Mouse (Mus musculus) liver, embryonic 14.5 days (tissue): Measurements from ENCODE around the gene Magi1.

Experiments used
- CTCF ChIP-seq: IDR thresholded peaks from 2 replicates; pipeline ENCODE4 v1.5.1; 2016; ENCODE audit warnings: antibody characterized with exemption, low read depth, control low read depth
- EP300 ChIP-seq: IDR thresholded peaks from 2 replicates; pipeline ENCODE4 v1.6.1; 2016; ENCODE audit warnings: antibody characterized with exemption, low read depth

DNA sequence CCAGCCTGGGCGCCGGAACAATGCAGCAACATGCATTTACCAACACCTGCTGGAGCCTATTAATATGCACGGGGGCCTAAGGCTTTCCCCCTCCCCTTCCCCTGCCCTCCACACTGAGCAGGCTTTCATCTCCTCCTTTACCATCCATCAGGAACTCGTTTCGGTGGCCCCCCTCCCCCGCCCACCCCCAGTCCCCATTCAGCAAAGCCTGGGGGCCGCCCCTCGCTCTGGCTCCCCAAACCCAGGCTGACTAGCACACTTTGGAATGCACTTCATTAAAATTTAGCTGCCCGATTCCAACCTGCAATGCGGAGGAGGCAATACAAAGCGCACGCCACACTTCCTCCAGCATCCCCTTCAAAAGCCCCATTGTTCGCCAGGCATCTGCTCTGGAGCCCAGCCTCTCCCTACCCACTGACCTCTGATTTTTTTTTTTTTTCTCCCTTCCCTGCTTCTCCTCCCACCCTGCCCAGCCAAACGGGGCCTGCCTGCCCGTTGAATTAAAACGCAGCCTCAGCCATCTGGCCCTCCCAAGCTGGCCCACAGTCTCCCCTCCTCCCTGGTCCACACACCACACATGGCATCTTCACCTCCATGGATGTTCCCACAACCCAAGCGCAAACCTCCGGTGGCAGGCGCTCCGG is 371.0 kb downstream of the Magi1 start:
- no peak for TF ChIP-seq EP300
- no peak for TF ChIP-seq CTCF
